Mouse (Mus musculus) hindbrain, embryonic 14.5 days (tissue): ENCODE data around the gene Upf3b. TPM values are rescaled to one million over a fixed set of nuclear protein-coding genes. Genes with fewer than 3 reads are reported as not detected.

Experiments used
- ATAC-seq: fragments of 200-750 bp; cut with Nextera tagmentation; 2 replicates; pipeline ENCODE4 v1.8.0; 2017; ENCODE audit warnings: moderate number of reproducible peaks, mild to moderate bottlenecking, moderate TSS enrichment, moderate library complexity; ENCODE audit not compliant: low FRiP score
- DNase-seq: peaks from one replicate; pipeline ENCODE4 v3.0.0-alpha.2; 2015; ENCODE audit warnings: low spot score
- H3K27ac ChIP-seq: fragments of 300-500 bp; sonication (generic); 2 replicates; pipeline ENCODE4 v1.5.1; 2014; ENCODE audit warnings: mild to moderate bottlenecking, moderate library complexity
- H3K27me3 ChIP-seq: fragments of 300-500 bp; sonication (generic); 2 replicates; pipeline ENCODE4 v1.6.1; 2014; ENCODE audit warnings: mild to moderate bottlenecking, low read length, mixed read lengths; ENCODE audit not compliant: control insufficient read depth, insufficient read depth
- H3K36me3 ChIP-seq: fragments of 300-500 bp; sonication (generic); replicated peaks from 2 replicates; pipeline ENCODE4 v1.6.1; 2014; ENCODE audit not compliant: control insufficient read depth, insufficient read depth
- H3K4me1 ChIP-seq: fragments of 300-500 bp; sonication (generic); replicated peaks from 2 replicates; pipeline ENCODE4 v1.6.1; 2014; ENCODE audit warnings: antibody characterized with exemption, low read length, mixed read lengths; ENCODE audit not compliant: control insufficient read depth, insufficient read depth
- H3K4me2 ChIP-seq: fragments of 300-500 bp; sonication (generic); replicated peaks from 2 replicates; pipeline ENCODE4 v1.6.1; 2014; ENCODE audit warnings: mild to moderate bottlenecking, moderate library complexity
- H3K4me3 ChIP-seq: fragments of 300-500 bp; sonication (generic); replicated peaks from 2 replicates; pipeline ENCODE4 v1.5.1; 2014; ENCODE audit warnings: mild to moderate bottlenecking, low read length
- H3K9ac ChIP-seq: fragments of 300-500 bp; sonication (generic); 2 replicates; pipeline ENCODE4 v1.6.1; 2014
- H3K9me3 ChIP-seq: fragments of 300-500 bp; sonication (generic); 2 replicates; pipeline ENCODE4 v1.6.1; 2016; ENCODE audit warnings: low read length; ENCODE audit not compliant: control insufficient read depth
- WGBS: fragments of 180-500 bp; shearing (Covaris S2); extraction: QIAGEN DNeasy Blood & Tissue Kit; methylation state at CpG from one replicate; pipeline ENCODE4 v1.1.7; 2014; 5-methylcytosine and 5-hydroxymethylcytosine counted together
- polyA plus RNA-seq: library from polyadenylated mRNA; unstranded; fragments of >200 nt; fragmentation: Nextera tagmentation; extraction: Ambion mirVana; gene quantifications from 2 replicates; pipeline ENCODE4 v1.2.1, GENCODE M21; 2014

The Upf3b gene
- polyA plus RNA-seq, 1 experiment from 2014 or later, result 23.4 TPM

DNA sequence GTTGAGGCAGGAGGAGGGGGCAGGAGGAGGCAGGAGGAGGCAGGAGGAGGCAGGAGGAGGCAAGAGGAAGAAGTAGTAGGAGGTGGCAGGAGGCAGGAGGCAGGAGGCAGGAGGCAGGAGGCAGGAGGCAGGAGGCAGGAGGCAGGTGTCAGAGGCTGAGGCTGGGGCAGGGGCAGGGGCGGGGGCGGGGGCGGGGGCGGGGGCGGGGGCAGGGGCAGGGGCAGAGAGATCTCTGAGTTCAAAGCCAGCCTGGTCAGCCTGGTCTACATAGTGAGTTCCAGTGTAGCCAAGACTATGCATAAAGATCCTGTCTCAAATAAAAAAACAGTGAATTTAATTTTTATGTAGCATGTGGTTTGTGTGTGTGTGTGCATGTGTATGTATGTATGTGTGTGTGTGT lies 7.0 kb upstream of the Upf3b start:
- Histone ChIP-seq H3K4me1 (no peaks in the 10 kb centered on the region), H3K27me3 (no peaks in the 10 kb centered on the region), H3K9me3 (no peaks in the 10 kb centered on the region), H3K9ac (no peak overlapping the region), H3K27ac (no peak overlapping the region), H3K4me3 (no peak overlapping the region), H3K36me3 (no peaks in the 10 kb centered on the region), H3K4me2 (no peak overlapping the region)
- no peak for DNase-seq
- ATAC-seq, result no peak; the same call in 1 of the 2 replicates
- WGBS, result 40% methylated on average over 2 of the region's 5 CpGs

DNA sequence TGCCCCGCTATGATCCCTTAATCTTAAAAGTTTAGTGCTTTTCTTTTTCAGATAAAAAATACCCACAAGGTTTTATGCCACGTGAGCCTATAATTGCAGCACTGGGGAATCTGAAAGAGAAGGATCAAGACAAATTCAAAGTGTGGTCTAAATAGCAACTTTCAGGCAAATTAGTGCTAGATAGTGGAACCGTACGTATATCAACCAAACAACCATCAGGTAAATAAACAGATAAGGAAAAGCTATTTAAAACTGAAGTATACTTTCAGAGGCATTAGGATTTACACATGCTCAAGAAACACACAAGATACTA lies 715 bp upstream of the Upf3b start:
- WGBS, result 85% methylated on average over 4 of the region's 4 CpGs

DNA sequence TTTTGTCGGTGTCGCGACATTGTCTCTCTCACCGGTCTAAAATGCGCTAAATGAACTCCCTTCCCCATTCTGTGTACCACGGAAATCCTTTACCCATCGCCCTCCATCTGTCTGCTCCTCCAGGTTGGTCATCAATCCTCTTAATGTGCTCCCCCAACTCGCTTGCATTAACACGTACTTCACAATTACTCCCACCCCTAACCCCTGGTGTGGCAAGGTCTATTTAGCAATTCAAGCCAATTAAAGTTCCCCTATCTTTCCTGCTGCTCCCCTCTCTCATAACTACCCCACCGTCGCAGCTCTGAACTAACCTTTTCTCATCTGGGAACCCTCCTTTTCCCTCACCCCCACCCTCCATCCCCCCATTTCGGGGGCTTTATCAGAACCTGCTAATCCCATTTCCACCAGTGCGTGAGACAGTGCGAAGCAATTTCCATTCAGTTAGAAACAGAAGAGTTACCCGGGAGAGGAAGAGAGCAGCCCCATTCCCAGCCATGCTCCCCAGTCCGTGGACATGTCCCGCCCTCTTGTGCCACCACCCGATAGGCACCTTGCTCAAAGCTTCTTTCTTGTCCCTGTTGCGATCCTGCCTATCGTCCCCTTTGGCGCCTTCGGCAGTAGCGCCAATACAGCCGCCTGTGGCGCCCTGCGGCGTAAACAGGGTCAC lies 463 bp downstream of the Upf3b start:
- H3K4me2 ChIP-seq, result peak overlapping the region; percentile 60
- H3K4me3 ChIP-seq, result peak overlapping the region; percentile 46
- peak overlapping the region; percentile 61 for H3K9ac ChIP-seq
- no peaks in the 10 kb centered on the region; the same call in 1 of the 2 replicates for H3K4me1 ChIP-seq
- no peaks in the 10 kb centered on the region for H3K27me3 ChIP-seq
- DNase-seq, result no peak
- H3K36me3 ChIP-seq, result no peaks in the 10 kb centered on the region
- H3K27ac ChIP-seq, result peak overlapping the region; percentile 86
- H3K9me3 ChIP-seq, result no peaks in the 10 kb centered on the region
- ATAC-seq, result peak; percentile 80
- 17% methylated on average over 27 of the region's 27 CpGs for WGBS

More for the DNA sequence above, 715 bp upstream of the Upf3b start:
- Histone ChIP-seq H3K27me3 (no peaks in the 10 kb centered on the region), H3K27ac (no peak overlapping the region), H3K4me3 (no peak overlapping the region), H3K36me3 (no peaks in the 10 kb centered on the region), H3K9me3 (no peaks in the 10 kb centered on the region), H3K4me2 (peak overlapping the region; percentile 60), H3K9ac (no peak overlapping the region), H3K4me1 (no peaks in the 10 kb centered on the region; the same call in 1 of the 2 replicates)
- no peak for ATAC-seq
- no peak for DNase-seq

DNA sequence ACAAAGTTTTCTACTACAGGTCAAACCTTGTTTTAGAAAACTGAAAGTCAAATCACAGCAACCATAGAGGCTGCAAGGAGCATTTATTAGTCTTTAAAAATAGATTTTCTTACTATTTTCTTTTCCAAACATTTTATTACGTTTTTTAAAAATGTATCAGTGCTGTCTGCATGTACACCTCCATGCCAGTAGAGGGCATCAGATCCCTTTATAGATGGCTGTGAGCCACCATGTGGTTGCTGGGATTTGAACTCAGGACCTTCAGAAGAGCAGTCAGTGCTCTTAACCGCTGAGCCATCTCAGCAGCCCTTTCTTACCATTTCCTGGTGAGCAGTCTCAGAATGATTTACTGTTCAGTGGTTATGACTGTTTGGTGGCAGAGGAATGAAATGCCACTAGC lies 6.3 kb downstream of the Upf3b start:
- no peaks in the 10 kb centered on the region for H3K9me3 ChIP-seq
- no peak overlapping the region for H3K4me3 ChIP-seq
- WGBS, result 75% methylated on average over 2 of the region's 2 CpGs
- no peaks in the 10 kb centered on the region for H3K27me3 ChIP-seq
- ATAC-seq (no peak), DNase-seq (no peak)
- no peaks in the 10 kb centered on the region; the same call in 1 of the 2 replicates for H3K4me1 ChIP-seq
- no peak overlapping the region for H3K9ac ChIP-seq
- no peak overlapping the region for H3K27ac ChIP-seq
- H3K4me2 ChIP-seq, result no peak overlapping the region
- peaks cover 13% of the 10 kb centered on the region; the same call in 1 of the 2 replicates for H3K36me3 ChIP-seq

DNA sequence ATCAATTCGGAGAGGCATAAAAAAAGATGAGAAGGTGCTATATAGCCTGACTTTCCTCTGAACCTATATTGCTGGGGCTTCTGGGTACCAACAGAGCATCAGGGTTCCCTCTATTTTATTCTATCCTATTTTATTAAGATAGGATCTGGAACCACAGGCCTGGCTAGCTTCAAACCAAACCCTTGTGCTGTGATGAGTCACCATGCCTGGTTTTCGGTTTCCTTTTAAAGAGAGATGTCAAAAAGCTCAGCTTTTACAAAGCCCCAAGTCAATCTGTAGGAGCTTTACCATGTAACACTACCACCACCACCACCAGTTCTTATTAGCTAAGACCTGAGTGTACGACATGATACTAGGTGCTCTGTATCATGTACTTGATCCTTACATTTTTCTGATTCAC lies 11.4 kb downstream of the Upf3b start:
- no peak overlapping the region for H3K9ac ChIP-seq
- no peak for ATAC-seq
- no peak overlapping the region for H3K27ac ChIP-seq

DNA sequence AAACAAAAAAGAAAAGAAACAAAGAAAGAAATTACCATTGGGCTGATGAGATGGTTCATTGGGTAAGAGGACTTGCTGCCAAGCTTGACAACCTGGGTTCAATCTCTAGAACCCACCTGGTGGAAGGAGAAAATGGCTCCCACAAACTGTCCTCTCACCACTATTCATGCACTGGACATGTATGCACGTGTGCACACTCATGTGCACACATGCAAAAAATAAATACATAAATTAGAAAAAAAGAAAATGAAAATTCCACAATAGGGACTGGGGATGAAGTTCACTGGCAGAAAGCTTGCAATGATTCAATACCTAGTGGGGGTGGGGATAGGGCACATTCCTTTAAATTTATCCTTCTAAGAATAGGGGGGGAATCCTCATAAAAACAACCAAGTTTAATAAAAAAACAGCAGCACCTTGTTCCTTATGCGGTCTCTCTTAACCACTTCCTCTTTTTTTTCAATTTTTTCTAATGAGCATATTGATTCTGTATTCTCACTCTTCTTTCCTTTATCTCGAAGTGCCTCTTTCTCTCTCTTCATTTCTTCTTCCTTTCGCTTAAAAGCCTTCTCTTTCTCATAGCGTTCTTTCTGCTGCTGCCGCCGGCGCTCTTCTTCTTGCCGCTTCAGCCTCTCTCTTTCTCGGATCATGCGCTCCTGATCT lies 14.9 kb downstream of the Upf3b start:
- ATAC-seq, result no peak
- DNase-seq, result no peak
- 95% methylated on average over 11 of the region's 11 CpGs for WGBS

More for the DNA sequence above, 11.4 kb downstream of the Upf3b start:
- Histone ChIP-seq H3K4me2 (no peak overlapping the region), H3K9me3 (no peaks in the 10 kb centered on the region), H3K36me3 (peaks cover 48% of the 10 kb centered on the region), H3K4me3 (no peak overlapping the region), H3K4me1 (no peaks in the 10 kb centered on the region), H3K27me3 (no peaks in the 10 kb centered on the region)
- DNase-seq, result no peak
- WGBS, result 91% methylated on average over 3 of the region's 3 CpGs

DNA sequence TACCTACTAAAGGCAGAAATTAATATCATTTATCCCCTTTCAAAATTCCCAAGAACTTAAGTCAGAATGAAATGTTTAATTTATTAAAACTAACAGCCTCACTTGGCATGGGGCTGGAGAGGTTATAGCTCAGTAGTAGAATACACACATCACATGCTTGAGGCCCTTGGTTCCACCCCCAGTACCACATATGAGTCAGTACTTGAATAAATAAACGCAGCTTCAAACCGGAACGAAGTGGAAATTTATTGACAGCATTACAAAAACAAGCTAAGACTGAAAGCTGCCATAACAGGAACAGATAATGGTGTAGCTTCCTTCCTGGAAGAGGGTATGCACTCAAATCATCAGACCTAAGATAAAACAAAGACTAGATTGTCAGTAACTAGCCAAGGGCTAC lies 18.7 kb downstream of the Upf3b start:
- Histone ChIP-seq H3K4me1 (no peaks in the 10 kb centered on the region), H3K27ac (no peak overlapping the region), H3K9me3 (no peaks in the 10 kb centered on the region), H3K4me2 (no peak overlapping the region), H3K9ac (no peak overlapping the region), H3K27me3 (no peaks in the 10 kb centered on the region), H3K36me3 (peaks cover 22% of the 10 kb centered on the region), H3K4me3 (no peak overlapping the region)
- 82% methylated on average over 3 of the region's 3 CpGs for WGBS
- DNase-seq (no peak), ATAC-seq (no peak)

More for the DNA sequence above, 14.9 kb downstream of the Upf3b start:
- Histone ChIP-seq H3K27ac (no peak overlapping the region), H3K4me3 (no peak overlapping the region), H3K4me2 (no peak overlapping the region), H3K4me1 (no peaks in the 10 kb centered on the region), H3K9me3 (no peaks in the 10 kb centered on the region), H3K36me3 (peaks cover 45% of the 10 kb centered on the region), H3K9ac (no peak overlapping the region), H3K27me3 (no peaks in the 10 kb centered on the region)

DNA sequence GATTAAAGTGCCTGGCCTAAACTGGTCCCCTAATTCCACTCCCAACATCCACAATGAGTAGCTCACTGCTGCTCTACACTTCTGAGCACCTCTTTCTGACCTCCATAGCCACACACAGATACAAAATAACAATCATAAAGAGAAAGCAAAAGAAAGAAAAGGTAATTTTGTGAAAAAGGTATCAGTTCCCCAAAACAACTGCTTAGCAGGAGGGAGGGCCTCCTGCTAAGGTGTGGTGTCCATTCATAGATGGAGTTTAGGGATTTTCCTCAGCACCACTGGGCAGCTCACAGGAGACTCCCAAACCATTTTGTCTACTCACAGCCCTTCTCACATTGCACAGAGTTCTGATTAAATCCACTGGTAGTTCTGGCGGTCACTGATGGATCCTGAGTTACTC lies 21.3 kb downstream of the Upf3b start:
- Histone ChIP-seq H3K9me3 (no peaks in the 10 kb centered on the region), H3K27ac (no peak overlapping the region), H3K4me2 (no peak overlapping the region), H3K9ac (no peak overlapping the region), H3K4me1 (no peaks in the 10 kb centered on the region), H3K27me3 (no peaks in the 10 kb centered on the region), H3K36me3 (peaks cover 4% of the 10 kb centered on the region; the same call in 1 of the 2 replicates), H3K4me3 (no peak overlapping the region)
- no peak for ATAC-seq
- WGBS, result 90% methylated on average over 1 of the region's 1 CpGs
- DNase-seq, result no peak

DNA sequence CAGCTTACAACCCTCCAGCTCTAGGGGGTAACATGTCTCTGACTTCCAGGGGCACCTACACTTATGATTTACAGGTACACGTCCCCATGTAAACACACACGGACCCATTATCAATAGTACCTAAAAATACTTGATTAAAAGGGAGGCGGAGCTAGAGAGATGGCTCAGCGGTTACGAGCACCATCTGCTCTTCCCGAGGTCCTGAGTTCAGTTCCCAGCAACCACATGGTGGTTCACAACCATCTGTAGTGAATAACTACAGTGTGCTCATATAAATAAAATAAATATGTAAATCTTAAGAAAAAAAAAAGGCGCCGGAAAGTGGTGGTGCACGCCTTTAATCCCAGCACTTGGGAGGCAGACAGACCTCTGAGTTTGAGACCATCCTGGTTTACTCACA lies 24.5 kb downstream of the Upf3b start:
- peaks cover 6% of the 10 kb centered on the region for H3K4me1 ChIP-seq
- H3K4me2 ChIP-seq, result peak overlapping the region; percentile 44
- peaks cover 18% of the 10 kb centered on the region for H3K36me3 ChIP-seq
- H3K9me3 ChIP-seq, result no peaks in the 10 kb centered on the region
- DNase-seq, result no peak
- H3K4me3 ChIP-seq, result peak overlapping the region; percentile 57
- H3K9ac ChIP-seq, result peak overlapping the region; percentile 70; the same call in 1 of the 2 replicates
- H3K27me3 ChIP-seq, result no peaks in the 10 kb centered on the region
- WGBS, result 20% methylated on average over 9 of the region's 9 CpGs
- H3K27ac ChIP-seq, result peak overlapping the region; percentile 88
- ATAC-seq, result no peak; the same call in 1 of the 2 replicates
